Mouse (Mus musculus) heart, embryonic 10.5 days (tissue): ENCODE results near the gene Sox15. TPM values are rescaled to one million over a fixed set of nuclear protein-coding genes. Genes with fewer than 3 reads are reported as not detected.
A peak's percentile ranks its signal among the peaks of the same experiment; 100 is the strongest.
"Not testable (repeated sequence)": the region's sequence is repeated elsewhere in the genome, so short reads cannot be mapped to it uniquely, and the experiment has no call there.

Source experiments
- DNase-seq: peaks from one replicate; pipeline ENCODE4 v3.0.0-alpha.2; 2017; ENCODE audit warnings: low spot score
- H3K27ac ChIP-seq: fragments of 300-500 bp; sonication (generic); 2 replicates; pipeline ENCODE4 v1.5.1; 2016; ENCODE audit warnings: mild to moderate bottlenecking
- H3K27me3 ChIP-seq: fragments of 300-500 bp; sonication (generic); 2 replicates; pipeline ENCODE4 v1.6.1; 2016; ENCODE audit warnings: mild to moderate bottlenecking; ENCODE audit not compliant: poor library complexity, insufficient read depth, severe bottlenecking
- H3K36me3 ChIP-seq: fragments of 300-500 bp; sonication (generic); 2 replicates; pipeline ENCODE4 v1.6.1; 2016; ENCODE audit warnings: mild to moderate bottlenecking, moderate library complexity
- H3K4me1 ChIP-seq: fragments of 300-500 bp; sonication (generic); 2 replicates; pipeline ENCODE4 v1.6.1; 2016; ENCODE audit warnings: mild to moderate bottlenecking
- H3K4me3 ChIP-seq: fragments of 300-500 bp; sonication (generic); 2 replicates; pipeline ENCODE4 v1.5.1; 2016; ENCODE audit warnings: mild to moderate bottlenecking, moderate library complexity
- H3K9me3 ChIP-seq: fragments of 300-500 bp; sonication (generic); 2 replicates; pipeline ENCODE4 v1.6.1; 2016; ENCODE audit warnings: mild to moderate bottlenecking, moderate library complexity
- WGBS: fragments of 180-500 bp; shearing (Covaris S2); methylation state at CpG from one replicate; pipeline ENCODE4 v1.1.7; 2016; 5-methylcytosine and 5-hydroxymethylcytosine counted together
- microRNA counts: library from miRNA; unstranded; fragments of <30 nt; microRNA quantifications from one replicate; lab custom pipeline; 2017
- microRNA-seq: library from miRNA; unstranded; fragments of <30 nt; microRNA quantifications from one replicate; pipeline ENCODE4, GENCODE M21; 2017
- polyA plus RNA-seq: library from polyadenylated mRNA; unstranded; fragments of >200 nt; fragmentation: Nextera tagmentation; extraction: Ambion mirVana; gene quantifications from 2 replicates; pipeline ENCODE4 v1.2.1, GENCODE M21; 2016

The Sox15 gene
- polyA plus RNA-seq, 1 experiment from 2014 or later: 0.15 TPM

DNA sequence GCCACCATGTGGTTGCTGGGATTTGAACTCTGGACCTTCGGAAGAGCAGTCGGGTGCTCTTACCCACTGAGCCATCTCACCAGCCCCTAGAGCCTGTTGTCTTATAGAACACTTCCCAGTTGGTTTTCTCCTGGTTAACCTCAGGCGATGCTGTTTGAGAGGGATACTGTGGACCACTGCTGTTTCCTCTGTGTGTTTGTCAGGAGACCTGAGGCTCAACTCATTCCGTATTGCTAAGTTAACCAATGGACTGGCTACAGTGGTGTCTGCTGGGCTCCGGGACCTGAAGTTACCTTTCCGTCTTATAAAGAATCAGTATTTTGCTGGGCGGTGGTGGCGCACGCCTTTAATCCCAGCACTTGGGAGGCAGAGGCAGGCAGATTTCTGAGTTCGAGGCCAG lies 47.8 kb downstream of the Sox15 start:
- not testable (repeated sequence) for H3K9me3 ChIP-seq, DNase-seq, H3K27ac ChIP-seq, H3K4me3 ChIP-seq, H3K27me3 ChIP-seq, H3K36me3 ChIP-seq
- H3K4me1 ChIP-seq: peaks cover 17% of the 10 kb centered on the region
- 94% methylated on average over 10 of the region's 10 CpGs for WGBS

DNA sequence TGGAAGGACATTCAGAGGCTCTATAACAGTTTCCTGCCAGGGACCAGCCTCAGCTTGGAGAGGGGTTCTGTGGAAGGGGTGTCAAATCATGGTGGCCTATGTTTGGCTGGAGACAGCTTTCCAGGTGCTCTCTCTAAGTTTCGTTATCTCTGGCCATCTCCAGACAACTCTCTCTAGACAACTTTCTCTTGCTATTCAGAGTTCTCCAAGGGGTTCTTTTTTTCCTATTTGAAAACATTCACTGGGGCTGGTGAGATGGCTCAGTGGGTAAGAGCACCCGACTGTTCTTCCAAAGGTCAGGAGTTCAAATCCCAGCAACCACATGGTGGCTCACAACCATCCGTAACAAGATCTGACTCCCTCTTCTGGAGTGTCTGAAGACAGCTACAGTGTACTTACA lies 48.3 kb downstream of the Sox15 start:
- 77% methylated on average over 3 of the region's 3 CpGs for WGBS
- not testable (repeated sequence) for H3K27ac ChIP-seq, H3K27me3 ChIP-seq

GRCm38 (mm10) chr11:69703814-69704612 lies 48.9 kb downstream of the Sox15 start:
- peaks cover 24% of the 10 kb centered on the region for H3K4me1 ChIP-seq
- DNase-seq: no peak
- WGBS: 68% methylated on average over 8 of the region's 8 CpGs
- H3K4me3 ChIP-seq: no peak overlapping the region
- H3K27ac ChIP-seq: no peak overlapping the region
- H3K36me3 ChIP-seq: no peaks in the 10 kb centered on the region
- no peaks in the 10 kb centered on the region for H3K9me3 ChIP-seq
- no peaks in the 10 kb centered on the region for H3K27me3 ChIP-seq

More for the DNA sequence above, 48.3 kb downstream of the Sox15 start:
- not testable (repeated sequence) for H3K4me3 ChIP-seq, H3K9me3 ChIP-seq, H3K36me3 ChIP-seq, DNase-seq
- peaks cover 17% of the 10 kb centered on the region for H3K4me1 ChIP-seq

DNA sequence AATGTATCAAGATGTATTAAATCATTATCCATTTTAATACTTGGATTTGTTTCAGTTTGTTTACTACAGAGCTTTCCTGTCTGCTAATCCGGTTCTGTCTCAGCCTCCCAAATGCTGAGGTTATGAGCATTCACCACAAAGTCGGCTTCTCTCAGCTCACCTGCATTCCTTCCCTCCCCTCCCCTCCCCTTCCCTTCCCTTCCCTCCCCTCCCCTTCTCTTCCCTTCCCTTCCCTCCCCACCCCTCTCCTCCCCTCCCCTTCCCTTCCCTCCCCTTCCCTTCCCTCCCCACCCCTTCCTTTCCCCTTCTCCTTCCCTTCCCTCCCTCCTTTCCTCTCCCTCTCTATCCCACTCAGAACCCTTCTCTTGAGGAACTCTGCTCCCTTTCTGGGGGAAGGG lies 49.5 kb downstream of the Sox15 start:
- Histone ChIP-seq H3K36me3 (no peaks in the 10 kb centered on the region), H3K4me3 (no peak overlapping the region), H3K9me3 (no peaks in the 10 kb centered on the region), H3K27ac (no peak overlapping the region), H3K27me3 (no peaks in the 10 kb centered on the region), H3K4me1 (peaks cover 27% of the 10 kb centered on the region)
- WGBS: 42% methylated on average over 2 of the region's 2 CpGs
- DNase-seq: no peak

MicroRNAs within 50 kb of the gene (microRNA counts, 519-probe panel; counts per million panel counts)
- microRNA mmu-miR-1934 (lab: Ali Mortazavi, UCI) (not detected), microRNA mmu-miR-467f (lab: Ali Mortazavi, UCI) (2,799 counts per million, percentile 10 among the panel's probes with 10 or more counts)

Small RNA genes lying within 50 kb of the gene (microRNA-seq; reads per million reads assigned to microRNA genes)
- gene Mir1934 (10.1 reads per million, percentile 24 among the genes with 10 or more reads in this experiment), gene Mir467f (not detected)

Other genes starting within 250 kb of the Sox15 start
- gene Kdm6b, start 241.6 kb upstream of the Sox15 start, polyA plus RNA-seq: 20.9 and 26.9 TPM in 2 replicates
- 0.18 and 0.95 TPM in 2 replicates for gene Dnah2, start 106.2 kb upstream of the Sox15 start, polyA plus RNA-seq
- 61.0 and 89.9 TPM in 2 replicates for gene Efnb3, start 95.1 kb upstream of the Sox15 start, polyA plus RNA-seq
- gene Wrap53, start 75.1 kb upstream of the Sox15 start, polyA plus RNA-seq: 27.2 and 32.4 TPM in 2 replicates
- 104 and 161 TPM in 2 replicates for gene Trp53, start 75.0 kb upstream of the Sox15 start, polyA plus RNA-seq
- 15.6 and 24.1 TPM in 2 replicates for gene Atp1b2, start 49.4 kb upstream of the Sox15 start, polyA plus RNA-seq
- gene Shbg, start 37.4 kb upstream of the Sox15 start, polyA plus RNA-seq: 0.25 and 7.5 TPM in 2 replicates
- gene Sat2, start 33.3 kb upstream of the Sox15 start, polyA plus RNA-seq: 18.8 and 21.8 TPM in 2 replicates
- gene Fxr2, start 22.3 kb upstream of the Sox15 start, polyA plus RNA-seq: 31.5 and 44.7 TPM in 2 replicates
- gene Mpdu1, start 7.3 kb downstream of the Sox15 start, polyA plus RNA-seq: 62.1 and 63.7 TPM in 2 replicates
- gene Cd68, start 10.8 kb downstream of the Sox15 start, polyA plus RNA-seq: 2.0 and 4.4 TPM in 2 replicates
- 481 and 586 TPM in 2 replicates for gene Eif4a1, start 17.1 kb downstream of the Sox15 start, polyA plus RNA-seq
- 95.3 and 108 TPM in 2 replicates for gene Senp3, start 26.8 kb downstream of the Sox15 start, polyA plus RNA-seq
- 0.25 TPM in 1 of 2 replicates, not detected in the other for gene Tnfsf13, start 30.5 kb downstream of the Sox15 start, polyA plus RNA-seq
- gene Tnfsf12, start 40.5 kb downstream of the Sox15 start, polyA plus RNA-seq: 3.0 and 4.7 TPM in 2 replicates
- 1.8 and 2.2 TPM in 2 replicates for gene Tnfsfm13, start 40.8 kb downstream of the Sox15 start, polyA plus RNA-seq
- 24.9 and 29.6 TPM in 2 replicates for gene Polr2a, start 103.3 kb downstream of the Sox15 start, polyA plus RNA-seq
- gene Slc35g3, start 106.7 kb downstream of the Sox15 start, polyA plus RNA-seq: 0.16 TPM in 1 of 2 replicates, not detected in the other
- 1.7 and 2.4 TPM in 2 replicates for gene Zbtb4, start 110.6 kb downstream of the Sox15 start, polyA plus RNA-seq
- 3.9 and 4.9 TPM in 2 replicates for gene Chrnb1, start 140.6 kb downstream of the Sox15 start, polyA plus RNA-seq
- 0.97 and 1.1 TPM in 2 replicates for gene Fgf11, start 146.5 kb downstream of the Sox15 start, polyA plus RNA-seq
- gene Tmem102, start 150.3 kb downstream of the Sox15 start, polyA plus RNA-seq: 1.5 and 1.8 TPM in 2 replicates
- gene Gm39566, start 160.0 kb downstream of the Sox15 start, polyA plus RNA-seq: not detected in 2 replicates
- gene Spem2, start 163.2 kb downstream of the Sox15 start, polyA plus RNA-seq: 0.08 TPM in 1 of 2 replicates, not detected in the other
- gene Spem1, start 166.9 kb downstream of the Sox15 start, polyA plus RNA-seq: not detected in 2 replicates
- 1.3 and 3.7 TPM in 2 replicates for gene Nlgn2, start 182.5 kb downstream of the Sox15 start, polyA plus RNA-seq
- gene Tmem256, start 183.2 kb downstream of the Sox15 start, polyA plus RNA-seq: 294 and 327 TPM in 2 replicates
- gene Plscr3, start 191.1 kb downstream of the Sox15 start, polyA plus RNA-seq: 72.7 and 74.5 TPM in 2 replicates
- 0.28 and 1.2 TPM in 2 replicates for gene Tnk1, start 203.4 kb downstream of the Sox15 start, polyA plus RNA-seq
- gene Tmem95, start 222.7 kb downstream of the Sox15 start, polyA plus RNA-seq: not detected in 2 replicates
- 5.0 and 6.2 TPM in 2 replicates for gene Kctd11, start 226.1 kb downstream of the Sox15 start, polyA plus RNA-seq
- gene Acap1, start 240.2 kb downstream of the Sox15 start, polyA plus RNA-seq: 10.6 and 16.2 TPM in 2 replicates
- gene 2810408A11Rik, start 245.7 kb downstream of the Sox15 start, polyA plus RNA-seq: 5.5 and 8.7 TPM in 2 replicates
- 8.3 and 12.7 TPM in 2 replicates for gene Neurl4, start 245.8 kb downstream of the Sox15 start, polyA plus RNA-seq